Mouse (Mus musculus) olfactory bulb, adult 2 months (tissue): ENCODE measurements around the gene Akap9.

ENCODE experiments used
- CTCF ChIP-seq: fragments of 200-500 bp; IDR thresholded peaks from 2 replicates; pipeline ENCODE4 v1.5.1; 2012; ENCODE audit warnings: low read depth, mild to moderate bottlenecking, low read length, moderate library complexity; ENCODE audit not compliant: insufficient read depth
- POLR2A ChIP-seq: fragments of 200-500 bp; IDR thresholded peaks from 2 replicates; pipeline ENCODE4 v1.6.1; 2012; ENCODE audit warnings: mild to moderate bottlenecking, low read depth, low read length, moderate library complexity; ENCODE audit not compliant: insufficient read depth

GRCm38 (mm10) chr5:4008266-4008665, 80.4 kb downstream of the Akap9 start:
- TF ChIP-seq POLR2A = no peak
- no peak for TF ChIP-seq CTCF
